Mouse (Mus musculus): ENCODE results near the gene G0s2.
"Not testable (repeated sequence)": the region's sequence is repeated elsewhere in the genome, so short reads cannot be mapped to it uniquely, and the experiment has no call there.

The G0s2 gene

GRCm38 (mm10) chr1:193289076-193289475, 16.1 kb upstream of the G0s2 start:
- no peak for DNase-seq (ENCODE audit: low read depth, low spot score)

DNA sequence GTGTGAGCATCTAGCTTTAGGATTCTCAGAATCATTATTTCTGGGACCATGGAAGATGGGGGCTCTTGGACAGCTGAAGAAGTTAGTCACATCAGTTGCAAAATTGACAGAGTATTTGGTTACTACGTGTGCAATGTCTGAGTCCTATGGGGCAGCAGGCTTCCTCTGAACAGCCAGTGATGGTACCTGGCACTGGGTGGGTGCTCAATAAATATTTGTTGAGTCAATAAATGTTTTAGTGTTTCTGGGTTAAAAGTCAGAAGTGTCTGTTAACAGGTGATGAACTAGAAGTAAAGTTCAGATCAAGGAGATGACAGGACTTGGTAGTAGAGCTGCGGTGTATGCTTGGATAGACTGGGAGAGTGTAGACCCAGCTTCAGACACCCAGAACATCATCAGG, 14.6 kb upstream of the G0s2 start:
- no peak for DNase-seq (ENCODE audit: low read depth, low spot score)

- not testable (repeated sequence) for DNase-seq (ENCODE audit: low read depth, low spot score)
Measured at GRCm38 (mm10) chr1:193285766-193286325, 12.8 kb upstream of the G0s2 start.

GRCm38 (mm10) chr1:193284228-193284779, 11.3 kb upstream of the G0s2 start:
- no peak for DNase-seq (ENCODE audit: low read depth, low spot score)

- no peak for DNase-seq (ENCODE audit: low read depth, low spot score)
Measured at GRCm38 (mm10) chr1:193281344-193281743, 8.3 kb upstream of the G0s2 start.

DNA sequence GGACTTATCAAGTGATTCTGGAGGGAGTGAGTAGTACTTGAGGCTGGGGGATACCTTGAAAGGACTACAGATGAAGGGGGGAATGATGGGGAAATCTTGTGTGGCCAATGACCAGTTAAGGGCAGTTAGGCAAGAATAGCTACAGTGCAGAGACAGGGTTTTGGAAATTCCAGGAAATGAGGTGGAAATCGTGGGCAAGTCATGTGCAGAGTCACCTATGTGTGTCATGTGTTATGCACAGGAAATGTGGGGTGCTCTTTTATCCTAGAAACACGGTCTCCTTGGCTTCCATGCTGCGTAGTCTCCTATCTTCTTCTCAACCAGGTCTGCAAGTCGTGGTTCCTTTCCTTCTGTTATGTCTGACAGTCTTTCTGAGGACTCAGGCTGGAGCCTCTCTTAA, 6.5 kb upstream of the G0s2 start:
- no peak for DNase-seq (ENCODE audit: low read depth, low spot score)

- no peak for DNase-seq (ENCODE audit: low read depth, low spot score)
Measured at GRCm38 (mm10) chr1:193278414-193279045, 5.5 kb upstream of the G0s2 start.

GRCm38 (mm10) chr1:193274407-193275071, 1.5 kb upstream of the G0s2 start:
- no peak for DNase-seq (ENCODE audit: low read depth, low spot score)

DNA sequence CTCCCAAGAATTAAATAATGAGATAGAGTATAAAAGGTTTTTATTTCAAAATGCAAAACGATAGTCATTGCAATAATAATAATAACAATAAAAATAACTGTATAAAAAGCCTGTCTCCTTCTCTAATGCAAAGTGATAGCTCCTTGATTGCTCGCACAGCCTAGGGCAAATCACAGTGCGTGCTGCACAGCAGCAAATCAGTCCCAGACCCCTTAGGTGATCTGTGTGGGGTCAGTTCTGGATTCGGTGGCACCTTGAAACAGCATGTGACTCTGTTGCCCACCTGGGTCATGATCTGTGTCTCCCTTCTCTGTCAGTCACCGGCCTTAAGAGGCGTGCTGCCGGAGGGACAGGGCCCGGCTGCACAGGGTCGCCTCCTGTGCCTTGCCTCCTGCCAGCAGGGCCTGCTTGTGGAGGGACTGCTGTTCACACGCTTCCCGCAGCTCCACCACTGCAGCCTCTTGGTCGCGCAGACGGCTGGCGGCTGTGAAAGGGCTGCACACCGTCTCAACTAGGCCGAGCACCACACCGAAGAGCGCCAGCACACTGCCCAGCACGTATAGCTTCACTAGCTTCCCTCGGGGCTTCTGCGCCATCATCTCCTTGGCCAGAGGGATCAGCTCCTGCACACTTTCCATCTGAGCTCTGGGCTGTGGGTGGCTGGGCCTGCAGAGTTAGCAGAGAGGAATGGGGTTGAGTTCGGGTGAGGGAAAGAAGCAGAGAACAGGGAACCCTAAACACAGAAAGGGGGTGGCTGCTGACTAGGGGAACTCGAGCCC, 691 bp downstream of the G0s2 start:
- DNase-seq (ENCODE audit: low read depth, low spot score): peak; percentile 5

GRCm38 (mm10) chr1:193270965-193271763, 1.9 kb downstream of the G0s2 start:
- no peak for DNase-seq (ENCODE audit: low read depth, low spot score)

GRCm38 (mm10) chr1:193265734-193266133, 7.3 kb downstream of the G0s2 start:
- DNase-seq (ENCODE audit: low read depth, low spot score): no peak

DNA sequence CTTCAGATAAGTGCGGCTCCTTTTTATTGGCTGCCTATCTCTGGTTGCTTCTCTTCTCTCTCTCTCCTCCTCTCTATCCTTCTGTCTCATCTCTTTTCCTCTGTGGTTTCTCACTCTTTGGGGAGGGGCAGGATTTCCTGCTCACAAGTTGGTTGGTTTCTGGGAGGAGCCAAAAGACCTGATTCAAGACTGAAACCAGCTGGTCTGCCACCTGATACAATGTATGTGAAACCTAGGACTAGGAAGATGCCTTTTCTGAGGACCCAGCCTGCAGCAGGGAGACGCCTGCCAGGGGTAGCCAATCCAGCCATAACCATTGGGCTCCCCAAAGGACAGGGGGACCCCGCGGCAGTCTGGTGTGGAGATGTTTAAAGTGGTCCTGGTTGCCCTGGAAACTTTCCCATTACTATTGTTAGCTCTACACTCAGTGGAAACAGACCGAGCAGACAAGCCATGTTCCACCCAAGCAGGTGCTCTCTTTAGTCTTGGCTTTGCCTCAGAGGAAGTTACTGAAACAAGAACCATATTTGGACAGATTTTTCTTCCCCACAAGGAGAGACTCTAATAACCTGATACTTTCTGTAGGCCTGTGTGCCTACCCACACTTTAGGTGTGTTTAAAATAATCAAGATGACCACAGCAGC, 8.9 kb downstream of the G0s2 start, which contains the start of gene Hsd11b1:
Hsd11b1 (minus strand) TSS at position 121 of the 644 bp plus-strand sequence.
- DNase-seq (ENCODE audit: low read depth, low spot score): no peak

DNA sequence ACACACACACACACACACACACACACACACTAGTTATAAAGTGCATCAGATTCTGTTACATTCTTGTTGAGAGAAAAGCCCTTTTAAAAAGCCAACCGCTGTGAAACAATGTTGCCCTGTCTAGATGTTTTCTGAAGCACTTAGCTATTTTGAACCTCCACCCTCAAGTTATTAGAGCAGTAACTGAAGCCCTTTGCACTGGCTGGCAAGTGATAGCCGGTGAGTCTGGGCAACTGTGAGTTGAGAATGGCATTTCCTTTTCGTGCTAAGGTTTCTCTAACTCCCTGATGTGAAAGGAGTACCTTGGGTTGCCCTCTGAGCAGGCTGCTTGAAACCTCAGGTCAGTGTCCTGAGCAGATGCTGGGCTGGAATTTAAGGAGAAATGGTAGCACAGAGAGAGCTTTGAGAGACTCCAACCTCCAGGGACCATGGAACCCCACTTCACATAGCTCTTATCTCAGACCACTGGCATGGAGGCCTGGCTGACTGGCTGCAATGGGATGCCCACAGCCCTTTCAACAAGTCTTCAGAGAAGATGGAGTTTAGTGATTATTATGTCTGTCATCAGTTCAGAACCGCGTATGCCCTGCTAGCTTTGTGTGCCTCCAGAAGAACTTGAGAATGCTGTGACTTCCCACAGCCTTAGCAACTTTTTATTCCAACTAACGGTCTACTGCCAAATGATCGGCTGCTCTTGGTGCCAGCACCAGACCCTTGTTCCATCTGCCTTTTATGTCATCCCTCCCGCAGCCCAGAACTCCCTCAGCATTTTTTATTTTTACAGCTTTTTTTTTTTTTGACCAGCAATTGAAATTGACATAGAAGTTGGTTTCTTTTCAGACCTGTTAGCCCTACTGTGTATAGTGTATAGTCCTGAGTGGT, 9.8 kb downstream of the G0s2 start:
- DNase-seq (ENCODE audit: low read depth, low spot score): no peak

DNA sequence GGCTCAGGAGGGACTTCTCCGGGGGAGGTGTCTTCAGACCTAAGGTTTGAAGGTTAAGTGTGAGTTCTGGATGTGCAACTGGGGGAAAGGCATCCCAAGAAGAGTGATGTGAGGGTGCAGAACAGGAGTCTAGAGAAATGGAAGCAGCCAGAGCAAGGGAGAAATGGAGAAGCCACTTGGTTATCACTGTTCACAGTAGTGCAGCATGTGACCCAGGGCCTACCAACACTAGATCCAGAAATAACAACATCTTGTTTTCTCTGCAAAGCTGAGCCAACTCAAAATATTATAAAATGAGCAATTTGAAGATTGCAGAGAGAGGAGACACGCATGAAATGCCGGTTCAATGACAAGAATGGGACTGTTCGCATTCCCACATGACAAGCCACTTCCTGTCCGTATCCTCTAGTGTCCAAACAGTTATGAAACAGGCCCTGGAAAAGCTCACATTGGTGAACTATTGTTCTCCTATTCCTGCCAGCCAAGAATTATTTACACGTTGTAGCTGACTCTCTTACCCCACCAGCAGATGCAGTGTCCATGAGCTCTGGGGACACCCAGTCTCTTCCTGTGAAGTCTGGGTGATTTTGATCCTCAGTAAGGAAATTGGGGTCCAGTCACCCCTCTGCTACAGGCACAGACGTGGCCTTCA, 11.0 kb downstream of the G0s2 start:
- DNase-seq (ENCODE audit: low read depth, low spot score): no peak

GRCm38 (mm10) chr1:193259559-193259958, 13.5 kb downstream of the G0s2 start:
- DNase-seq (ENCODE audit: low read depth, low spot score): no peak

- DNase-seq (ENCODE audit: low read depth, low spot score): no peak
Measured at GRCm38 (mm10) chr1:193256621-193257098, 16.4 kb downstream of the G0s2 start.

DNA sequence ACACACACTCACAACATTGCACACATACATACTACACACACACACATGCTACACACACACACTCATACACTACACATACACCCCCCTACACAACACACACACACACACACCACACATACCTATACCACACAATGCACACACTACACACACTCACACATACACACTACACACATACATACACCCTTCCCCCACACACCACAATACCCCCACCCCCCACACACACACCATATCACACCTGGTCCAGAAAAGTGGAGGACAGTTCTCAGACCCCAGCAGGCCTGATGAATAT, 16.8 kb downstream of the G0s2 start:
- no peak for DNase-seq (ENCODE audit: low read depth, low spot score)

DNA sequence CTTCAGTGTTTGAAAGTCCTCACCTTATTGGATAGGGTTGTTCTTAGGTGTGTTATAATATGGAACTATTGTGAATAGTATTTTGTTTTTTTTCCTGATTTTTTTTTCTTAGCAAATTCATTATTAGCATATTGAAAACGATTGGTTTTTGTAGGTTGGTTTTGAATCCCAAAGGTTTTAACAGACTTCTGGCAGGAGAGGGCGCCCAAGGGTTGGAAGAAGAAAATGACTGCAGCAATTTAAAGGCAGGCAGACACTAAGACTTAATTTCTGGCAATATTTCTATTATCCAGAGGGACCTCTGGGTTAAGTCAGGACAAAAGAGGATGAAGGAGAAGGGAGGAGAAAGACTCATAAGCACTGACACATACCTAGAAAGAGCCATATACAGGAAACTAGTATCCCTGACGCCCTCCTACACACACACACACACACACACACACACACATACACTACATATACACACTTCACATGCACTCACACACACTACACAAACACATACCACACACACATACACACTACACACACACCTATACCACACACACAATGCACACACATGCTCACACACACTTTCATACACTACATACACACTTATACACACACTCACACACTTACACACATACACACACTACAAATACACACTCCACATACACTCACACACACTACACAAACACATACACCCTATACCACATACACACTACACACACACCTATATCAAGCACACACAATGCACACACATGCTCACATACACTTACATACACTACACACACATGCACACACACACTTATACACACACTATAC, 17.3 kb downstream of the G0s2 start:
- peak; percentile 31 for DNase-seq (ENCODE audit: low read depth, low spot score)
